Mouse (Mus musculus) NIH3T3 (cell line): ENCODE results near the gene Lyve1.

Experiments used
- DNase-seq: peaks from one replicate; pipeline ENCODE4 v3.0.0-alpha.2; 2012; ENCODE audit warnings: low read depth

Lyve1 gene

GRCm38 (mm10) chr7:110809585-110810557, 53.2 kb downstream of the Lyve1 start:
- DNase-seq: no peak

- DNase-seq: peak; percentile 57
Measured at GRCm38 (mm10) chr7:110808962-110809361, 54.1 kb downstream of the Lyve1 start.

- DNase-seq: no peak
Measured at GRCm38 (mm10) chr7:110807460-110808030, 55.5 kb downstream of the Lyve1 start.

GRCm38 (mm10) chr7:110804266-110804665, 58.8 kb downstream of the Lyve1 start:
- DNase-seq: peak; percentile 73

GRCm38 (mm10) chr7:110803131-110803530, 59.9 kb downstream of the Lyve1 start:
- no peak for DNase-seq

GRCm38 (mm10) chr7:110801028-110801427, 62.0 kb downstream of the Lyve1 start:
- peak; percentile 92 for DNase-seq
